Mouse (Mus musculus) midbrain, embryonic 11.5 days (tissue): ENCODE results near the gene Fchsd2. TPM values are rescaled to one million over a fixed set of nuclear protein-coding genes. Genes with fewer than 3 reads are reported as not detected.

Experiments
- ATAC-seq: fragments of 200-750 bp; cut with Nextera tagmentation; 2 replicates; pipeline ENCODE4 v1.8.0; 2017; ENCODE audit warnings: moderate TSS enrichment, moderate library complexity; ENCODE audit not compliant: low FRiP score
- DNase-seq: peaks from one replicate; pipeline ENCODE4 v3.0.0; 2015; ENCODE audit warnings: low spot score; ENCODE audit errors: missing footprints
- H3K27ac ChIP-seq: fragments of 300-500 bp; sonication (generic); 2 replicates; pipeline ENCODE4 v1.5.1; 2014; ENCODE audit warnings: low read depth, low read length
- H3K27me3 ChIP-seq: fragments of 300-500 bp; sonication (generic); 2 replicates; pipeline ENCODE4 v1.6.1; 2014; ENCODE audit warnings: mild to moderate bottlenecking, low read length, moderate library complexity, mixed read lengths; ENCODE audit not compliant: control insufficient read depth, insufficient read depth
- H3K36me3 ChIP-seq: fragments of 300-500 bp; sonication (generic); 2 replicates; pipeline ENCODE4 v1.6.1; 2014; ENCODE audit warnings: mild to moderate bottlenecking, low read length, moderate library complexity, mixed read lengths; ENCODE audit not compliant: control insufficient read depth, insufficient read depth
- H3K4me1 ChIP-seq: fragments of 300-500 bp; sonication (generic); 2 replicates; pipeline ENCODE4 v1.6.1; 2014; ENCODE audit warnings: low read length; ENCODE audit not compliant: control insufficient read depth, insufficient read depth
- H3K4me2 ChIP-seq: fragments of 300-500 bp; sonication (generic); 2 replicates; pipeline ENCODE4 v1.6.1; 2014; ENCODE audit warnings: mild to moderate bottlenecking, moderate library complexity
- H3K4me3 ChIP-seq: fragments of 300-500 bp; sonication (generic); 2 replicates; pipeline ENCODE4 v1.5.1; 2014; ENCODE audit warnings: low read depth, low read length
- H3K9ac ChIP-seq: fragments of 300-500 bp; sonication (generic); 2 replicates; pipeline ENCODE4 v1.6.1; 2014; ENCODE audit warnings: low read length
- H3K9me3 ChIP-seq: fragments of 300-500 bp; sonication (generic); 2 replicates; pipeline ENCODE4 v1.6.1; 2016; ENCODE audit warnings: low read length; ENCODE audit not compliant: control insufficient read depth
- WGBS: fragments of 180-500 bp; shearing (Covaris S2); extraction: QIAGEN DNeasy Blood & Tissue Kit; methylation state at CpG from one replicate; pipeline ENCODE4 v1.1.7; 2014; 5-methylcytosine and 5-hydroxymethylcytosine counted together
- polyA plus RNA-seq: library from polyadenylated mRNA; unstranded; fragments of >200 nt; fragmentation: Nextera tagmentation; extraction: Ambion mirVana; gene quantifications from 2 replicates; pipeline ENCODE4 v1.2.1, GENCODE M21; 2014

Fchsd2 gene
- polyA plus RNA-seq, 1 experiment from 2014 or later = 24.8 TPM

GRCm38 (mm10) chr7:101315699-101316098 is 223.0 kb downstream of the Fchsd2 start:
- Histone ChIP-seq H3K9me3 (no peaks in the 10 kb centered on the region), H3K27me3 (peaks cover 9% of the 10 kb centered on the region; the same call in 1 of the 2 replicates), H3K27ac (no peak overlapping the region), H3K9ac (no peak overlapping the region), H3K36me3 (no peaks in the 10 kb centered on the region), H3K4me3 (no peak overlapping the region), H3K4me2 (no peak overlapping the region), H3K4me1 (no peaks in the 10 kb centered on the region)
- ATAC-seq (no peak), DNase-seq (no peak)

- no peak overlapping the region for H3K9ac ChIP-seq
- 67% methylated on average over 6 of the region's 6 CpGs for WGBS
- no peaks in the 10 kb centered on the region for H3K36me3 ChIP-seq
- no peak overlapping the region for H3K4me2 ChIP-seq
- no peaks in the 10 kb centered on the region; the same call in 1 of the 2 replicates for H3K4me1 ChIP-seq
- H3K27me3 ChIP-seq = peaks cover 12% of the 10 kb centered on the region; the same call in 1 of the 2 replicates
- no peaks in the 10 kb centered on the region for H3K9me3 ChIP-seq
- ATAC-seq (no peak), DNase-seq (peak; percentile 61)
- no peak overlapping the region for H3K4me3 ChIP-seq
- no peak overlapping the region for H3K27ac ChIP-seq
Measured at GRCm38 (mm10) chr7:101316591-101317001, 223.9 kb downstream of the Fchsd2 start.

- WGBS = 83% methylated on average over 3 of the region's 3 CpGs
Measured at GRCm38 (mm10) chr7:101317014-101317413, 224.4 kb downstream of the Fchsd2 start, which contains the start of gene Stard10. TSS of gene Stard10 (plus strand) at chr7:101317086.

GRCm38 (mm10) chr7:101318848-101319247 is 226.2 kb downstream of the Fchsd2 start:
- H3K27ac ChIP-seq = no peak overlapping the region
- no peak overlapping the region for H3K4me2 ChIP-seq
- H3K9me3 ChIP-seq = no peaks in the 10 kb centered on the region
- no peaks in the 10 kb centered on the region; the same call in 1 of the 2 replicates for H3K4me1 ChIP-seq
- DNase-seq = peak; percentile 71
- no peak overlapping the region for H3K9ac ChIP-seq
- no peak for ATAC-seq
- peaks cover 22% of the 10 kb centered on the region for H3K27me3 ChIP-seq
- 74% methylated on average over 4 of the region's 4 CpGs for WGBS
- H3K36me3 ChIP-seq = no peaks in the 10 kb centered on the region
- no peak overlapping the region for H3K4me3 ChIP-seq

More at GRCm38 (mm10) chr7:101317014-101317413, 224.4 kb downstream of the Fchsd2 start, which contains the start of gene Stard10:
- Histone ChIP-seq H3K9ac (no peak within 1 kb of the TSS), H3K27me3 (peaks cover 16% of the 10 kb centered on the region), H3K4me1 (no peaks in the 10 kb centered on the region; the same call in 1 of the 2 replicates), H3K4me3 (no peak within 1 kb of the TSS), H3K27ac (no peak within 1 kb of the TSS), H3K9me3 (no peaks in the 10 kb centered on the region), H3K4me2 (no peak within 1 kb of the TSS), H3K36me3 (no peaks in the 10 kb centered on the region)
- ATAC-seq (no peak), DNase-seq (peak; percentile 77)

- no peak for DNase-seq
- no peak overlapping the region for H3K9ac ChIP-seq
- no peak overlapping the region for H3K27ac ChIP-seq
- 88% methylated on average over 1 of the region's 1 CpGs for WGBS
- H3K4me1 ChIP-seq = no peaks in the 10 kb centered on the region; the same call in 1 of the 2 replicates
- no peaks in the 10 kb centered on the region for H3K9me3 ChIP-seq
- H3K4me2 ChIP-seq = no peak overlapping the region
- no peaks in the 10 kb centered on the region for H3K36me3 ChIP-seq
- ATAC-seq = no peak
- H3K27me3 ChIP-seq = peaks cover 22% of the 10 kb centered on the region
- no peak overlapping the region for H3K4me3 ChIP-seq
Measured at GRCm38 (mm10) chr7:101319796-101320195, 227.1 kb downstream of the Fchsd2 start.

- peaks cover 22% of the 10 kb centered on the region for H3K27me3 ChIP-seq
- peak overlapping the region; percentile 99 for H3K4me2 ChIP-seq
- H3K27ac ChIP-seq = no peak overlapping the region
- DNase-seq (peak; percentile 96), ATAC-seq (peak; percentile 71)
- no peaks in the 10 kb centered on the region for H3K9me3 ChIP-seq
- WGBS = 8% methylated on average over 21 of the region's 37 CpGs
- no peaks in the 10 kb centered on the region for H3K36me3 ChIP-seq
- peak overlapping the region; percentile 85 for H3K4me3 ChIP-seq
- H3K9ac ChIP-seq = peak overlapping the region; percentile 75
- H3K4me1 ChIP-seq = no peaks in the 10 kb centered on the region; the same call in 1 of the 2 replicates
Measured at GRCm38 (mm10) chr7:101320399-101321217, 227.9 kb downstream of the Fchsd2 start.

GRCm38 (mm10) chr7:101321218-101321827 is 228.7 kb downstream of the Fchsd2 start:
- H3K27ac ChIP-seq = no peak overlapping the region
- WGBS = 2% methylated on average over 45 of the region's 61 CpGs
- H3K9ac ChIP-seq = peak overlapping the region; percentile 75
- no peaks in the 10 kb centered on the region for H3K9me3 ChIP-seq
- H3K36me3 ChIP-seq = no peaks in the 10 kb centered on the region
- peak; percentile 95 for DNase-seq
- H3K4me2 ChIP-seq = peak overlapping the region; percentile 99
- peak overlapping the region; percentile 85 for H3K4me3 ChIP-seq
- H3K27me3 ChIP-seq = peaks cover 22% of the 10 kb centered on the region
- H3K4me1 ChIP-seq = no peaks in the 10 kb centered on the region; the same call in 1 of the 2 replicates
- peak; percentile 60 for ATAC-seq

GRCm38 (mm10) chr7:101323141-101323594 is 230.5 kb downstream of the Fchsd2 start:
- WGBS = 58% methylated on average over 4 of the region's 4 CpGs
- Histone ChIP-seq H3K27me3 (peaks cover 22% of the 10 kb centered on the region), H3K36me3 (no peaks in the 10 kb centered on the region), H3K4me2 (no peak overlapping the region), H3K9ac (no peak overlapping the region), H3K4me1 (no peaks in the 10 kb centered on the region; the same call in 1 of the 2 replicates), H3K4me3 (no peak overlapping the region), H3K9me3 (no peaks in the 10 kb centered on the region), H3K27ac (no peak overlapping the region)
- no peak for ATAC-seq
- DNase-seq = peak; percentile 82
